Mouse (Mus musculus): Measurements from ENCODE around the gene Lhpp.

Lhpp gene

GRCm38 (mm10) chr7:132682336-132682735 is 71.9 kb downstream of the Lhpp start:
- no peak for DNase-seq (ENCODE audit: low spot score in 2 of 2)

GRCm38 (mm10) chr7:132682901-132683300 is 72.5 kb downstream of the Lhpp start:
- DNase-seq (ENCODE audit: low spot score in 2 of 2) = no peak

GRCm38 (mm10) chr7:132683923-132684322 is 73.5 kb downstream of the Lhpp start:
- no peak for DNase-seq (ENCODE audit: low spot score in 2 of 2)

GRCm38 (mm10) chr7:132686515-132686914 is 76.1 kb downstream of the Lhpp start:
- DNase-seq (ENCODE audit: low spot score in 2 of 2) = no peak

- no peak for DNase-seq (ENCODE audit: low spot score in 2 of 2)
Measured at GRCm38 (mm10) chr7:132687897-132688296, 77.5 kb downstream of the Lhpp start.

- no peak for DNase-seq (ENCODE audit: low spot score in 2 of 2)
Measured at GRCm38 (mm10) chr7:132688721-132689120, 78.3 kb downstream of the Lhpp start.

GRCm38 (mm10) chr7:132689722-132690121 is 79.3 kb downstream of the Lhpp start:
- DNase-seq (ENCODE audit: low spot score in 2 of 2) = no peak

GRCm38 (mm10) chr7:132690716-132691472 is 80.5 kb downstream of the Lhpp start:
- no peak for DNase-seq (ENCODE audit: low spot score in 2 of 2)

GRCm38 (mm10) chr7:132692719-132693118 is 82.3 kb downstream of the Lhpp start:
- no peak for DNase-seq (ENCODE audit: low spot score in 2 of 2)

GRCm38 (mm10) chr7:132693561-132693960 is 83.1 kb downstream of the Lhpp start:
- DNase-seq (ENCODE audit: low spot score in 2 of 2) = no peak

GRCm38 (mm10) chr7:132697258-132697796 is 86.9 kb downstream of the Lhpp start:
- no peak for DNase-seq (ENCODE audit: low spot score in 2 of 2)

GRCm38 (mm10) chr7:132698737-132699136 is 88.3 kb downstream of the Lhpp start:
- no peak for DNase-seq (ENCODE audit: low spot score in 2 of 2)

- DNase-seq (ENCODE audit: low spot score in 2 of 2) = no peak
Measured at GRCm38 (mm10) chr7:132699165-132699564, 88.7 kb downstream of the Lhpp start.

- no peak for DNase-seq (ENCODE audit: low spot score in 2 of 2)
Measured at GRCm38 (mm10) chr7:132699639-132700038, 89.2 kb downstream of the Lhpp start.

GRCm38 (mm10) chr7:132700107-132700506 is 89.7 kb downstream of the Lhpp start:
- DNase-seq (ENCODE audit: low spot score in 2 of 2) = no peak

GRCm38 (mm10) chr7:132701412-132701811 is 91.0 kb downstream of the Lhpp start:
- no peak for DNase-seq (ENCODE audit: low spot score in 2 of 2)

GRCm38 (mm10) chr7:132702024-132702423 is 91.6 kb downstream of the Lhpp start:
- DNase-seq (ENCODE audit: low spot score in 2 of 2) = no peak

GRCm38 (mm10) chr7:132702492-132703070 is 92.1 kb downstream of the Lhpp start:
- no peak for DNase-seq (ENCODE audit: low spot score in 2 of 2)

- no peak for DNase-seq (ENCODE audit: low spot score in 2 of 2)
Measured at GRCm38 (mm10) chr7:132703515-132704309, 93.3 kb downstream of the Lhpp start.

- no peak for DNase-seq (ENCODE audit: low spot score in 2 of 2)
Measured at GRCm38 (mm10) chr7:132704310-132704875, 94.0 kb downstream of the Lhpp start.

GRCm38 (mm10) chr7:132705130-132705529 is 94.7 kb downstream of the Lhpp start:
- peak in 1 of 2 experiments; percentile 55 for DNase-seq (ENCODE audit: low spot score in 2 of 2)

- no peak for DNase-seq (ENCODE audit: low spot score in 2 of 2)
Measured at GRCm38 (mm10) chr7:132711579-132711978, 101.1 kb downstream of the Lhpp start.
